Mouse (Mus musculus): ENCODE results near the gene Prkce. TPM values are rescaled to one million over a fixed set of nuclear protein-coding genes. Genes with fewer than 3 reads are reported as not detected.

Gene Prkce
- polyA plus RNA-seq, 1 experiment from 2014 or later = 35.7 TPM

DNA sequence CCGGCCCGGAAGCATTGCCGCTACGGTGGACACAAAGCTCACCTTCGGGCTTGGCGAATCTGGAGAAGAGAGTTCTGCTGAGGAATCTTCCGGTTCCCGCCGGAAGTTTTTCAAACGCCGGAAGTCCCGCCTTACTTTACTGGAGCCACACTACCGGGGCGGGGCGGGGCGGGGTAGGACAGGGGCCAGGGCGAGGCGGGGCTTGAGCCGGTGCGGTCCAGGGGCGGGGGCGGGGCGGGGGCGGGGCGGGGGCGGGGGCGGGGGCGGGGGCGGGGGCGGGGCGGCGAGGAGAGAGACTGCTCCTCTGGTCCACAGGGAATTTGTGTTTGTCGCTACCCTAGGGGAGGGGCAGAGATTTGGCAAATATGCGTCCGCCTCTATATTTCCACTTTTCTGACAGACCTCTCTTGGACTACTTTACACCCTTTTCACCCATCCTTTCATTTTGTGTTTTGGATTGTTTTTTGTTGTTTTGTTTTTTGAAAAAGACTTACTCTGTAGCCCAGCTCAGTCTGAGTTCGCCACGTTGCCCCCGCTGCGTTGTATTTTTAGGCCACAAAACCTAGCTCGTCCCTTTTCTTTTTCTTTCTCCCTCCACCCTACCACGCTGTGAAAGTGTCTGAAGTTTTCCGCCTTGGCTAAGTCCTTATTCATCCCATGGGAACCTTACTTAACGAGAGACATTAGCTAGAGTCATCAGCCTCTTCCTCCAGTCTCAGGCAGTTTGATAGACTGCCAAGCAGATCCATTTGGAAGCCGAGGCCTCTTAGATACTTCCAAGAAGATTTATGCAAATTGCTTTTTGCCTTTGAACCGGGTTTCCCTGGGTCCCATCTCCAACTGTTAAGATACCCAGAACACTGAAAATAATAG, 22.3 kb upstream of the Prkce start, which contains the start of gene Srbd1:
Gene Srbd1 (minus strand): TSS at position 97 of the 873 bp plus-strand sequence.
- peak within 1 kb of the TSS; percentile 66 for H3K27ac ChIP-seq (ENCODE audit: low read depth, low read length)
- 1% methylated on average over 25 of the region's 45 CpGs for WGBS
- H3K9me3 ChIP-seq (ENCODE audit: control insufficient read depth, low read length) = no peaks in the 10 kb centered on the region
- no peaks in the 10 kb centered on the region for H3K36me3 ChIP-seq (ENCODE audit: control insufficient read depth, insufficient read depth, low read length)
- no peaks in the 10 kb centered on the region for H3K27me3 ChIP-seq (replicated peaks; ENCODE audit: control insufficient read depth, insufficient read depth, low read length)
- H3K4me1 ChIP-seq (ENCODE audit: control insufficient read depth, insufficient read depth, low read depth, low read length) = peaks cover 13% of the 10 kb centered on the region
- ATAC-seq = peak; percentile 95
- peak within 1 kb of the TSS; percentile 60 for H3K4me3 ChIP-seq (ENCODE audit: low read length)
- H3K4me2 ChIP-seq (ENCODE audit: low read length) = peak within 1 kb of the TSS; percentile 93
- H3K9ac ChIP-seq (ENCODE audit: low read depth, low read length) = peak within 1 kb of the TSS; percentile 63

DNA sequence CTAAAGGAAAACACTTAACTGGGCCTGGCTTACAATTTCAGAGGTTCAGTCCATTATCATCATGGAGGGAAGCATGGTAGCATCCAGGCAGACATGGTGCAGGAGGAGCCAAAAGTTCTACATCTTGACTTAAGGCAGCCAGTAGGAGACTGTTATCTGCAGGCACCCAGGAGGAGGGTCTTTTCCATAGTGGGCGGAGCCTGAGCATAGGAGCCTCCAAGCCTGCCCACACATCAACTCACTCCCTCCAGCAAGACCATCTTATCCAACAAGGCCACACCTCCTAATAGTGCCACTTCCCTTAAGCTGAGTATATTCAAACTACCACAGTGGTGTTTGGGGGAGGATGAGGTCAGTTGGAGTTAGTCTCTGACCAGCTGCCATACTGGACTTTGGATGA, 17.9 kb upstream of the Prkce start:
- Histone ChIP-seq H3K4me3 (ENCODE audit: low read length) (no peak overlapping the region), H3K27me3 (replicated peaks; ENCODE audit: control insufficient read depth, insufficient read depth, low read length) (no peaks in the 10 kb centered on the region), H3K4me2 (ENCODE audit: low read length) (no peak overlapping the region), H3K9ac (ENCODE audit: low read depth, low read length) (no peak overlapping the region), H3K36me3 (ENCODE audit: control insufficient read depth, insufficient read depth, low read length) (no peaks in the 10 kb centered on the region), H3K27ac (ENCODE audit: low read depth, low read length) (no peak overlapping the region), H3K4me1 (ENCODE audit: control insufficient read depth, insufficient read depth, low read depth, low read length) (peaks cover 6% of the 10 kb centered on the region), H3K9me3 (ENCODE audit: control insufficient read depth, low read length) (no peaks in the 10 kb centered on the region)
- 95% methylated on average over 1 of the region's 1 CpGs for whole genome bisulfite sequencing
- ATAC-seq = no peak

DNA sequence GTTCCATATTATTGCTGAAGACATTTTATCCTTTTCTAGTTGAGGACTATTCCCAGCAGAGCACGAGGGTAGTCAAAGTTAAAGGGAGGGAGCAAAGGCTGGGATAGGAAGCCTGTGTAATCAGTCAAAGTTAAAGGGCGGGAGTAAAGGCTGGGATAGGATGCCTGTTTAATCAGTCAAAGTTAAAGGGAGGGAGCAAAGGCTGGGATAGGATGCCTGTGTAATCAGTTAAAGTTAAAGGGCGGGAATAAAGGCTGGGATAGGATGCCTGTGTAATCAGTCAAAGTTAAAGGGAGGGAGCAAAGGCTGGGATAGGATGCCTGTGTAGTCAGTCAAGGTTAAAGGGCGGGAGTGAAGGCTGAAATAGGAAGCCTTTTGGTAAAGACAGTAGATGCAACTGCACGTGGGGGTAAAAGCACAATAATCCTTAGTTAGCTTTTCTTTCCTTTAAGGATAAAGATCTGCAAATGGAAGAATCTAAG, 16.7 kb upstream of the Prkce start:
- peak; percentile 99 for ATAC-seq
- Histone ChIP-seq H3K4me2 (ENCODE audit: low read length) (peak overlapping the region; percentile 25), H3K27ac (ENCODE audit: low read depth, low read length) (no peak overlapping the region), H3K36me3 (ENCODE audit: control insufficient read depth, insufficient read depth, low read length) (no peaks in the 10 kb centered on the region), H3K27me3 (replicated peaks; ENCODE audit: control insufficient read depth, insufficient read depth, low read length) (no peaks in the 10 kb centered on the region), H3K4me1 (ENCODE audit: control insufficient read depth, insufficient read depth, low read depth, low read length) (peaks cover under 1% of the 10 kb centered on the region; the same call in 1 of the 2 replicates), H3K4me3 (ENCODE audit: low read length) (no peak overlapping the region), H3K9me3 (ENCODE audit: control insufficient read depth, low read length) (no peaks in the 10 kb centered on the region), H3K9ac (ENCODE audit: low read depth, low read length) (no peak overlapping the region)
- WGBS = 13% methylated on average over 5 of the region's 5 CpGs

DNA sequence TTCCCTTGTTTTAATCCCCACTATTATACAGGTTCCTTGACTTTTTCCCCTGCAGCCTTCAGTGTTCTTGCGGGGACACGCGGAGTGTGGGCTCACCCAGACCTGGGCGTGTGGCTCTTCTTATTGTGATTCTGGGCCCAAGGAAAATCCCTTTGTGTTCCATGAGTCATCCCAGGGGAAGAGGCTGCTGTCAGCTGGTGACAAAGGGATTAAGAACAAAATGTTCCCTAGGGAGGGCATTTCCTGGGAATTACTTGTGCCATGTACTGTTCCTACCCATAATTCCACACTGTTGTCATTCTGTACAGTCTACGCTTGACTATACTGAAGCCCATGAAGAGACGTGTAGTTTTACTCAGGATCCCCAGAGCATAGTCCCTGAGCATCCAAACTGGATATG, 10.6 kb upstream of the Prkce start:
- Histone ChIP-seq H3K27me3 (replicated peaks; ENCODE audit: control insufficient read depth, insufficient read depth, low read length) (no peaks in the 10 kb centered on the region), H3K9me3 (ENCODE audit: control insufficient read depth, low read length) (no peaks in the 10 kb centered on the region), H3K9ac (ENCODE audit: low read depth, low read length) (no peak overlapping the region), H3K4me1 (ENCODE audit: control insufficient read depth, insufficient read depth, low read depth, low read length) (no peaks in the 10 kb centered on the region; the same call in 1 of the 2 replicates), H3K4me2 (ENCODE audit: low read length) (no peak overlapping the region), H3K36me3 (ENCODE audit: control insufficient read depth, insufficient read depth, low read length) (no peaks in the 10 kb centered on the region), H3K4me3 (ENCODE audit: low read length) (no peak overlapping the region), H3K27ac (ENCODE audit: low read depth, low read length) (no peak overlapping the region)
- WGBS = 79% methylated on average over 6 of the region's 6 CpGs
- ATAC-seq = no peak

DNA sequence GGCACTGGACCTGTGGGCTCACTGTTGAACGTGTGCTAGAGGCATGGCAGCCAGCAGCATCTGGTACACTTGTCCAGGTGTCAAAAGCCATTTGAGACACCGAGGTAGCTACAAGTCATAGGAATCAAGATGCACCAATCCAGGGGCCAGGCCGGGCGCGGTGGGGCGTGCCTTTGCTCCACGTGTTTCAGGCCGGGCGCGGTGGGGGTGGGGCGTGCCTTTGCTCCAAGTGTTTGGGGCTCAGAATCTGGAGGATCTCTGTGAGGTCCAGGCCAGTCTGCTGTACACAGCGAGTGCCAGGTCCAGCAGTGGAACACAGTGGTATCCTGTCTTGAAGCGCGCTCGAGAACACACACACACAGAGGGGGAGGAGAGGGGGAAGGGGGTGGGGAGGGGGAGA, 4.9 kb upstream of the Prkce start:
- no peak overlapping the region for H3K9ac ChIP-seq (ENCODE audit: low read depth, low read length)
- no peak overlapping the region for H3K4me3 ChIP-seq (ENCODE audit: low read length)
- no peaks in the 10 kb centered on the region; the same call in none of the 2 replicates for H3K4me1 ChIP-seq (ENCODE audit: control insufficient read depth, insufficient read depth, low read depth, low read length)
- H3K4me2 ChIP-seq (ENCODE audit: low read length) = no peak overlapping the region
- H3K36me3 ChIP-seq (ENCODE audit: control insufficient read depth, insufficient read depth, low read length) = no peaks in the 10 kb centered on the region
- ATAC-seq = no peak
- H3K27me3 ChIP-seq (replicated peaks; ENCODE audit: control insufficient read depth, insufficient read depth, low read length) = peaks cover 5% of the 10 kb centered on the region; the same call in 1 of the 2 replicates
- no peak overlapping the region for H3K27ac ChIP-seq (ENCODE audit: low read depth, low read length)
- H3K9me3 ChIP-seq (ENCODE audit: control insufficient read depth, low read length) = no peaks in the 10 kb centered on the region
- WGBS = 61% methylated on average over 15 of the region's 15 CpGs

DNA sequence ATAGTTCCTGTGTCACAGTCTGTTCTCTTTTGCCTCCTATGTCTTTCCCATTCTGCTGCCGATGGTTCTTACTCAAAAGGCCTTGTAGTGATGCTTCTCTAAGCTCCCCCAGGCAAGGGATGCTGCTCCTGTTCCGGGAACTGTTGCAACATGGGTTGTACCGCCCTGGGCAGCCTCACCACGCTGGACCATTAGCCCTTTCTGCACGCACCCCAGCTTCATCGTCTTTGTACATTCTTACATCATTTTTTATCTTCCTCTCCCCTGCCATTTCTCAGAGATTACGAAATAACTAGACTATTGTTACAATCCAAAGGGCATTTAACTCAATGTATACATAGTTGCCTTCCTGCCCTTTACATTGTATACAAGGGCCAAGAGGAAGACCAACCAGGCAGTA, 3.2 kb upstream of the Prkce start:
- peaks cover 6% of the 10 kb centered on the region for H3K4me1 ChIP-seq (ENCODE audit: control insufficient read depth, insufficient read depth, low read depth, low read length)
- WGBS = 86% methylated on average over 7 of the region's 7 CpGs
- no peak for ATAC-seq
- no peak overlapping the region for H3K9ac ChIP-seq (ENCODE audit: low read depth, low read length)
- H3K4me2 ChIP-seq (ENCODE audit: low read length) = no peak overlapping the region
- H3K27ac ChIP-seq (ENCODE audit: low read depth, low read length) = no peak overlapping the region
- H3K4me3 ChIP-seq (ENCODE audit: low read length) = no peak overlapping the region
- H3K36me3 ChIP-seq (ENCODE audit: control insufficient read depth, insufficient read depth, low read length) = no peaks in the 10 kb centered on the region
- peaks cover 5% of the 10 kb centered on the region; the same call in 1 of the 2 replicates for H3K27me3 ChIP-seq (replicated peaks; ENCODE audit: control insufficient read depth, insufficient read depth, low read length)
- no peaks in the 10 kb centered on the region for H3K9me3 ChIP-seq (ENCODE audit: control insufficient read depth, low read length)

DNA sequence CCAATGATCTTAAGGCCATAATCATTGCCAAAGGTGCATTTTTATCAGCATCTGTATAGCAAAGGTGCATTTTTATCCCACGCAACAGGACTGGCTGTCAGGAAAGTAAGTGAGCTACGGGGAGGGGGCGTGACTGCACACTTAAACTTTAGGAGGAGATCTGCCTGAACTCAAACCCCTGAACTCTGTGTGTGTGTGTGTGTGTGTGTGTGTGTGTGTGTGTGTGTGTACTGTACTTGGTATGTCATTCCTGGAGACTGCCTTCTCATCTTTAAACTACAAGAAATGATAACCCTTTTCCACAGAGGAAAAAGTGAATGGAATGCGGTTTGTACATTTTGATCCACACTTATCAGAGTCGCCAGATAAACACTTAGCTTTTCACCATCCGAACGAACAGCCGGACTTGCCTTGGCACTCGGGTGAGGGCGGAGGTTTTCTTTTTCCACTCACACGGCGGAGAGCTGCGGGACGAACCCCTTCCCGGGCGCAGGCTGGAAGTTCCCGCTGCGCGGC, 1.5 kb upstream of the Prkce start:
- 3% methylated on average over 17 of the region's 19 CpGs for WGBS
- Histone ChIP-seq H3K4me3 (ENCODE audit: low read length) (peak overlapping the region; percentile 77), H3K9me3 (ENCODE audit: control insufficient read depth, low read length) (no peaks in the 10 kb centered on the region), H3K9ac (ENCODE audit: low read depth, low read length) (peak overlapping the region; percentile 90), H3K27ac (ENCODE audit: low read depth, low read length) (peak overlapping the region; percentile 95), H3K36me3 (ENCODE audit: control insufficient read depth, insufficient read depth, low read length) (no peaks in the 10 kb centered on the region), H3K4me2 (ENCODE audit: low read length) (peak overlapping the region; percentile 84), H3K4me1 (ENCODE audit: control insufficient read depth, insufficient read depth, low read depth, low read length) (peaks cover 19% of the 10 kb centered on the region), H3K27me3 (replicated peaks; ENCODE audit: control insufficient read depth, insufficient read depth, low read length) (peaks cover 5% of the 10 kb centered on the region; the same call in 1 of the 2 replicates)
- ATAC-seq = no peak

DNA sequence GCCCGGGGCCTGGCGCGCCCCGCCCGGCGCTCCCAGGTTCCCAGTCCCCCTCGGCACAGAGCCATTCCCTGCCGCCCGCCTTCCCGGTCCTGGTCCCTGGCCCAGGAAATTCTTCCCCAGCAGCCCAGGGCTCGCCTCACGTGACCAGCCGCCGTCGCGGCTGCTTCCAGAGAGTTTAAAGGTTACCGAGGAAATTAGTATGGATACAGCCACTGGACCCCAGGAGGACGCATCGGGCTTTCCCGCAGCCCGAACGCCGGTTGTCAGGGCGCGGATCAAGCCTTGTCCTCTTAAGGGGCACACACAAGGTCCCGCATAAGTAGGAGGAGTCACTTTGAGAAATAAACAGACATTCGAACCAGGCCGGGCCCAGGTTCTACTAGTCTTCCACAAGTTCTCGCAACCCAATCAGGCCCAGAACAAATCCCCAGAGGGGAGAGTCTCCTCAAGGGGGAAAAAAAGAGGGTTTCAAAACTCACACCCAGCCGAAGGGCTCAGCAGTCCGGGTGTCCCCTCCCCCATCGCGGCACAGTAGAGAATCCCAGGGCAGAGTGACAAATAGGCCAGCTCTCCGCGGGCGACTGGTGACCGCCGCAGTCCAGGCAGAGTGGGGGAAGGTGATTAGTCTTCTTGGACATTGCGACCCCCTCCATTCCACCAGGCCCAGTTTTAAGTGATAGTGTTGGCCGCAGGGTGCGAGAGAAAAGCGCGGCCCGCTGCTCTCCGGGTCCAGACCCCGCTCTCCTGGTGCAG, 842 bp upstream of the Prkce start:
- peak overlapping the region; percentile 77 for H3K4me3 ChIP-seq (ENCODE audit: low read length)
- under 1% methylated on average over 46 of the region's 46 CpGs for WGBS

More for the DNA sequence above, 842 bp upstream of the Prkce start:
- Histone ChIP-seq H3K36me3 (ENCODE audit: control insufficient read depth, insufficient read depth, low read length) (no peaks in the 10 kb centered on the region), H3K9ac (ENCODE audit: low read depth, low read length) (peak overlapping the region; percentile 90), H3K27ac (ENCODE audit: low read depth, low read length) (peak overlapping the region; percentile 95), H3K27me3 (replicated peaks; ENCODE audit: control insufficient read depth, insufficient read depth, low read length) (peaks cover 5% of the 10 kb centered on the region; the same call in 1 of the 2 replicates), H3K4me1 (ENCODE audit: control insufficient read depth, insufficient read depth, low read depth, low read length) (peaks cover 20% of the 10 kb centered on the region), H3K9me3 (ENCODE audit: control insufficient read depth, low read length) (no peaks in the 10 kb centered on the region), H3K4me2 (ENCODE audit: low read length) (peak overlapping the region; percentile 84)
- ATAC-seq = peak; percentile 48
